In genomic region chr6:124904161-124904981, GRCm38 (mm10) we compare ENCODE assay signal across 8 mouse cellular contexts. TPM values are rescaled to one million over a fixed set of nuclear protein-coding genes. Genes with fewer than 3 reads are reported as not detected.
DNase-seq lines count a peak whose midpoint lies in the region; ATAC-seq and TF ChIP-seq lines count a peak whose summit lies in the region.

No protein-coding gene starts in this region.

- 6% methylated on average over 24 of the region's 24 CpGs for WGBS in forebrain, embryonic 15.5 days
- 7% methylated on average over 24 of the region's 24 CpGs for WGBS in lung, embryonic 14.5 days

- peaks cover 25% of the 10 kb centered on the region for H3K4me1 ChIP-seq in forebrain, embryonic 15.5 days
- H3K4me1 ChIP-seq in lung, embryonic 14.5 days (ENCODE audit: insufficient read depth), result peaks cover 8% of the 10 kb centered on the region; the same call in 1 of the 2 replicates

- H3K9ac ChIP-seq in forebrain, embryonic 15.5 days (replicated peaks), result peak overlapping the region; percentile 72
- H3K9ac ChIP-seq in lung, embryonic 14.5 days, result peak overlapping the region; percentile 75

- TF ChIP-seq CTCF in layer of hippocampus, adult 2 months (conservative IDR thresholded peaks at IDR 0.05), result peak; percentile 66
- TF ChIP-seq CTCF in lung, embryonic 14.5 days (IDR thresholded peaks at IDR 0.05; ENCODE audit: low read depth), result peak; percentile 76

- peak overlapping the region; percentile 65 for H3K4me2 ChIP-seq in forebrain, embryonic 15.5 days (replicated peaks)
- peak overlapping the region; percentile 93 for H3K4me2 ChIP-seq in lung, embryonic 14.5 days

- peak overlapping the region; percentile 40 for H3K4me3 ChIP-seq in forebrain, embryonic 15.5 days
- peak overlapping the region; percentile 59 for H3K4me3 ChIP-seq in layer of hippocampus, adult 2 months
- peak overlapping the region; percentile 50 for H3K4me3 ChIP-seq in lung, embryonic 14.5 days (ENCODE audit: low read depth, low read length)

- no peaks in the 10 kb centered on the region for H3K9me3 ChIP-seq in forebrain, embryonic 15.5 days
- H3K9me3 ChIP-seq in lung, embryonic 14.5 days (ENCODE audit: low read depth, low read length), result no peaks in the 10 kb centered on the region

- H3K27me3 ChIP-seq in forebrain, embryonic 15.5 days, result no peaks in the 10 kb centered on the region
- no peaks in the 10 kb centered on the region for H3K27me3 ChIP-seq in lung, embryonic 14.5 days (ENCODE audit: insufficient read depth, low read length)

- H3K27ac ChIP-seq in forebrain, embryonic 15.5 days (replicated peaks), result peak overlapping the region; percentile 99
- H3K27ac ChIP-seq in layer of hippocampus, adult 2 months, result peak overlapping the region; percentile 97
- H3K27ac ChIP-seq in lung, embryonic 14.5 days (ENCODE audit: low read depth), result peak overlapping the region; percentile 98

- peak; percentile 63 for DNase-seq in Muller cell, postnatal 12 days (ENCODE audit: inconsistent ontology term)
- DNase-seq in cerebellum, adult 11-12 months, result peak; percentile 87
- peak; percentile 68 to 73 for DNase-seq in heart, postnatal 36 days
- peak; percentile 74 to 90 for DNase-seq in layer of hippocampus, adult 2 months (ENCODE audit: low spot score in 2 of 2)
- peak; percentile 92 for DNase-seq in lung, embryonic 14.5 days
- peak; percentile 74 for DNase-seq in retina, adult 2 months (ENCODE audit: low read depth, low spot score)
- peak; percentile 73 to 74 for DNase-seq in urinary bladder, postnatal 4 days (ENCODE audit: low spot score in 2 of 2)

- intact Hi-C loops in heart, postnatal 36 days (cut with DNase I), result loop anchor here (1.0 to 5.0 kb wide), 3 partner anchors 13 to 128 kb away; no protein-coding TSS in a partner anchor

- H3K36me3 ChIP-seq in forebrain, embryonic 15.5 days, result no peaks in the 10 kb centered on the region
- H3K36me3 ChIP-seq in lung, embryonic 14.5 days (ENCODE audit: insufficient read depth), result no peaks in the 10 kb centered on the region

- peak; percentile 82 for ATAC-seq in forebrain, embryonic 15.5 days (replicated peaks)
- ATAC-seq in lung, embryonic 14.5 days (ENCODE audit: insufficient read depth), result peak; percentile 81

RNA-seq across cellular contexts. Expression of gene Lag3, which starts 7.1 kb away (rescaled TPM):
- 2.6 and 3.3 TPM in 2 replicates for polyA plus RNA-seq in forebrain, embryonic 15.5 days (2015; fragmentation: Nextera tagmentation; extraction: Ambion mirVana)
- under 1 TPM; 0.19 to 0.43 TPM for total RNA-seq in heart, postnatal 36 days (2021)
- total RNA-seq in layer of hippocampus, adult 2 months (2021), result 1 to 10 TPM; 1.3 to 1.7 TPM
- polyA plus RNA-seq in lung, embryonic 14.5 days (2014; fragmentation: Nextera tagmentation; extraction: Ambion mirVana), result 1.4 and 2.2 TPM in 2 replicates

RNA-seq across cellular contexts. Expression of gene Ptms, which starts 15.5 kb away (rescaled TPM):
- polyA plus RNA-seq in forebrain, embryonic 15.5 days (2015; fragmentation: Nextera tagmentation; extraction: Ambion mirVana), result 772 and 823 TPM in 2 replicates
- 100 to 1,000 TPM; 192 to 194 TPM for total RNA-seq in heart, postnatal 36 days (2021)
- total RNA-seq in layer of hippocampus, adult 2 months (2021), result 1,000 to 10,000 TPM in 1 of 2 experiments, 100 to 1,000 TPM in 1; 991 to 1,057 TPM
- polyA plus RNA-seq in lung, embryonic 14.5 days (2014; fragmentation: Nextera tagmentation; extraction: Ambion mirVana), result 377 and 442 TPM in 2 replicates

RNA-seq across cellular contexts. Expression of gene Cd4, which starts 16.4 kb away (rescaled TPM):
- 0.15 TPM in 1 of 2 replicates, not detected in the other for polyA plus RNA-seq in forebrain, embryonic 15.5 days (2015; fragmentation: Nextera tagmentation; extraction: Ambion mirVana)
- total RNA-seq in heart, postnatal 36 days (2021), result under 1 TPM; 0.72 to 0.76 TPM
- total RNA-seq in layer of hippocampus, adult 2 months (2021), result under 1 TPM; 0.18 to 0.47 TPM
- 0.11 TPM in 1 of 2 replicates, not detected in the other for polyA plus RNA-seq in lung, embryonic 14.5 days (2014; fragmentation: Nextera tagmentation; extraction: Ambion mirVana)

RNA-seq across cellular contexts. Expression of gene Mlf2, which starts 26.8 kb away (rescaled TPM):
- polyA plus RNA-seq in forebrain, embryonic 15.5 days (2015; fragmentation: Nextera tagmentation; extraction: Ambion mirVana), result 507 and 513 TPM in 2 replicates
- 100 to 1,000 TPM; 195 to 197 TPM for total RNA-seq in heart, postnatal 36 days (2021)
- total RNA-seq in layer of hippocampus, adult 2 months (2021), result 100 to 1,000 TPM; 627 to 642 TPM
- polyA plus RNA-seq in lung, embryonic 14.5 days (2014; fragmentation: Nextera tagmentation; extraction: Ambion mirVana), result 390 and 401 TPM in 2 replicates

RNA-seq across cellular contexts. Expression of gene Gpr162, which starts 40.6 kb away (rescaled TPM):
- polyA plus RNA-seq in forebrain, embryonic 15.5 days (2015; fragmentation: Nextera tagmentation; extraction: Ambion mirVana), result 25.2 and 25.9 TPM in 2 replicates
- total RNA-seq in heart, postnatal 36 days (2021), result under 1 TPM; 0.72 to 0.98 TPM
- 100 to 1,000 TPM; 181 to 199 TPM for total RNA-seq in layer of hippocampus, adult 2 months (2021)
- 0.08 and 0.30 TPM in 2 replicates for polyA plus RNA-seq in lung, embryonic 14.5 days (2014; fragmentation: Nextera tagmentation; extraction: Ambion mirVana)

Comparison
In these comparisons a context has a peak if more than half of its experiments do, and no peak if none do; other contexts are left out.
1. Peak in every context shown above with its lines: DNase-seq, ATAC-seq, H3K4me3 ChIP-seq and H3K27ac ChIP-seq.
2. RNA of gene Ptms, which starts 15.5 kb away (total RNA-seq): 991 to 1,057 TPM in layer of hippocampus, adult 2 months; 192 to 194 TPM in heart, postnatal 36 days; every median in the first group is over 4 times any median in the second.